Mouse (Mus musculus) hindlimb bud, embryonic 11.5 days (tissue): ENCODE results near the gene Ptn.
"Not testable (repeated sequence)": the region's sequence is repeated elsewhere in the genome, so short reads cannot be mapped to it uniquely, and the experiment has no call there.

Source experiments
- DNase-seq: peaks from one replicate; pipeline ENCODE4 v3.0.0-alpha.2; 2012; ENCODE audit warnings: low read depth, low spot score; ENCODE audit errors: extremely low spot score

Gene Ptn

DNA sequence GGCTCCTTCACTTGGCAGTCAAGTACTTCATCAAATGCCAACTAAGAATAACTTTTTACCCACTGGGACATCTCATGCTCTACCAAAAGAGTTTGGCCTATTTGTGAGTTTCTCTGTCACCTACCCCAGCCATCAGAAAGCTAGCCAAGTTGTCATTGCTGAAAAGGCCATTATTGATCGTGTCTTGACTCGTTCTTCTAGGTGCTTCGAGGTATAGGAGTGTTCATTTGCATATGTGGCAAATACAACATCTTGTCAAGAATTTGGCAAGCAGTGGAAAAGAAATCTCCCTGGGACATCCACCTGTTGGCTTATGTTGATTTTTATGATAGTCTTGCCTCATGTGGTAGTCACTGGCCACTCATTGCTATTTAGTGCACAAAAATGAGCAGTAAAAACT, 43.1 kb downstream of the Ptn start:
- no peak for DNase-seq

DNA sequence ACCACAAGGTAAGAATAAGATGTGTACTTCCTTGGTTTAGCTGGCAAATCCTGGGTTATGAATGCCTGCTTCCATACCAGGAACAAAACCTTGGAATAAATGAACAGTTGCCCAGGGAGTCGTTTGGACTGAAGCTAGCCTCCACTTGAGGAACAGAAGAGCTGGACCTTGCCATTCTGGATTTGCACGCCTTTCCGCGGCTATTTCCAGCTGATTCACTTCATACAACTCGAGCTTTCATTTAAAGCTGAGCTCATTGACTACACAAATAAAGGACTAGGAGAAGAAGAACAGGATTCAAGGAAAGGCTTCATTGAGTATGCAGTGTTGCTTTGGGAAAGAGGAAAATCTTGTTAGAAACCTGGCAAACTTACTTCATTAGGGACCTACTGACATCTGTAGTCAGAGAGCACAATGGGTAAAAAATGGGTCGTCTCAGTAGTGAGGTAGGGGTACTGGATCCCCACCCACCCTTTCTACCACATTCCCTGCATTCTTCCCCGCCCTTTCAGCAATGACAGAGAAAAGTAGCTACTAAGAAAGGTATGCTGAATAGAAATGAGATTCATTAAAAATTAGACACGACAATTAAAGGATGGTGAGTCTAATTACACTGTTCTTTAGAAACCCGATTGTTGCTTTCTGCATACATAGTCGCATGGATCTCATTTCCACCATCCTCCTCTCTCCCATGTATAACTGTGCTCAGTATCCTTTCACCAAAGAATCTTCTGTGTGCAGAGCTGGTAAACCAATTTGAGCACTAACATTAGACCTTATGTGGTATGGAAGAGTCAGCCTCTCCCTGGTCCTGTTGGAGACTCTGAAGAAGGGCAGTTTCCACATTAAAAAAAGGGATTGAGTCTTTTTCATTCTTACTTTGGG, 54.8 kb downstream of the Ptn start:
- DNase-seq: no peak

- no peak for DNase-seq
Measured at GRCm38 (mm10) chr6:36752887-36753286, 57.1 kb downstream of the Ptn start.

DNA sequence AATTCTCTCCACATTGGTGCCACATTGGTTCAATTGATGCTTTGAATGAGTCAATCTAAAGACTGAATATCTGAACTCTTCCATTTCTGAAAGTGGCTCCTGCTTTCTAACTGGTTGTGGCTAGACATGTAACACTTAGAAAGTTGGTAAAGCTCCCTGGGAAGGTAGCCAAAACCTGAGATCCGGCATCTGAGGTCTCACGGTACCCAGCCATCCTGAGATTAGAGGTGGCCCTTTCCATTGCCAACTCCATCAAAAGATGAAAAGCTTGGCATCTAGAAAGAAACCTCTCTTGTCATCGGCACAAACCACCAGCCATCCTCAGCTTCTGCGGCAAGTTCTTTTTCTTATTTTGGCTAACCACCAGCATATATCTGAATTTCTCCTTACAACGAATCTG, 70.2 kb downstream of the Ptn start:
- DNase-seq: no peak

DNA sequence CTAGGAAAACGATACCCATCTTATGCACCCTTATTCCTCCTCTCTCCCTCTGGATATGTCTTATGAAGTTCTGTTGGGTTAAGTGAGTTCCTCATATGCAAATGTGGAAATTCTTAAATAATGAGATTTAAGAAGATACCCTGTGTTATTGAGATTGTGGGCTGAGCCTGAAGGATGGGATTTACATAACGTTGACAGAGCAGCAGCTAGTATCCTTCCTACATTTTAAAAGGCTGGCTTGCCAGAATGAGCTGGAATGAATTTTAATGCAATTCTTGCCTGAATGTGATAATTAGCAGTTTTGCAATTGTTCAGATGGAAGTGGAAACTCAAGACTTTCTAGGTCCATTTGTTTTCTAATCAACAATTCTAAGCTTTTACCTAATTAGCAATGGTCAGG, 73.3 kb downstream of the Ptn start:
- DNase-seq: no peak

GRCm38 (mm10) chr6:36735622-36736021, 74.4 kb downstream of the Ptn start:
- DNase-seq: not testable (repeated sequence)

DNA sequence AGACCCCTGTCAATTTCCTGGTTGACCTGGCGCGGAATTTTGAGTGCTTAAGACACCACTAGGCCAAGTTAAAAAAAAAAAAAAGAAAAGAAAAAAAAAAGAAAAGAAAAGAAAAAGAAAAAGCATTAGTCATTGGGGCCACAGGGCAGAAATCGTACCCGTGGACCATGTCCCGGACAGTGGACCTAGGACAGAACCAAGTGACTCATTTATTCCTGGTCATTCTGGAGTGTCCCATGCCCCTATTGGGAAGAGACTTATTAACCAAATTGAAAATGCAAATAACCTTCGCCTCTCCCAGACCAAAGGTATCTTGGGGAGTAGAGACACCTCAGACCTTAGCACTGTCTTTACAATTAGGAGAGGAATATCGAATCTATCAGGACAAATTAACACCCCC, 80.2 kb downstream of the Ptn start:
- DNase-seq: not testable (repeated sequence)

GRCm38 (mm10) chr6:36728079-36728478, 81.9 kb downstream of the Ptn start:
- DNase-seq: no peak

DNA sequence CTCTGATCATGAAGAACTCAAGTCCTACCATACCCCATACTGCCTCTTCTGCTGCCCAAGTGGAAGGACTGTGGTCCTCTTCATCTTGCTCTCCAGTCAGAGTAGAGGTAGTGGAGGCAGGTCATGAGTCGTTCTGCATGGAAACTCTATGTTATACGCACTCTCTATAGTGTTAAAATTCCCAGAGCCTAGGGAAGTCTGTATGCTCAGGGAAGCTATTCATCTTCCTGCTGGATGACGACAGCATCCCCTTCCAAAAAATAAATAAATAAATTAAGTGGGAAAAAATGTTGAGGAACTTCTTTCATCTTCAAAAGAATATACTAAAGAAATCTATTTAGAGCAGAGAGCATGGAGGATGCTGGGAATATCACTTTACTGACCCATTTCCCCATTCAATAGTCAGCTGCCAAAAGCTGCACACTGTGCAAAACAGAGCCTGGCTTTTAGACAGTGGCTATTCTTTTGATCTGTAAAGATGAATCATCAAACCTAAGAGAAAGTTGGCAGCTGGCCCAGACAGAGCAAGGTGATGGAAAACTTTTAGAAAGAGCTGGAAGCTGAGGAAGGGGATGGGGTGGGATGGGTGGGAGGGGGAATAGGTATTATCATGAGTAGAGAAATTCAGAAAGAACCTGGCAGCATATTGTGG, 84.4 kb downstream of the Ptn start:
- no peak for DNase-seq

GRCm38 (mm10) chr6:36722769-36723549, 87.1 kb downstream of the Ptn start:
- no peak for DNase-seq

GRCm38 (mm10) chr6:36713329-36713728, 96.7 kb downstream of the Ptn start:
- no peak for DNase-seq

GRCm38 (mm10) chr6:36695481-36695880, 114.5 kb downstream of the Ptn start:
- peak; percentile 60 for DNase-seq

- DNase-seq: peak; percentile 54
Measured at GRCm38 (mm10) chr6:36691497-36691896, 118.5 kb downstream of the Ptn start.

DNA sequence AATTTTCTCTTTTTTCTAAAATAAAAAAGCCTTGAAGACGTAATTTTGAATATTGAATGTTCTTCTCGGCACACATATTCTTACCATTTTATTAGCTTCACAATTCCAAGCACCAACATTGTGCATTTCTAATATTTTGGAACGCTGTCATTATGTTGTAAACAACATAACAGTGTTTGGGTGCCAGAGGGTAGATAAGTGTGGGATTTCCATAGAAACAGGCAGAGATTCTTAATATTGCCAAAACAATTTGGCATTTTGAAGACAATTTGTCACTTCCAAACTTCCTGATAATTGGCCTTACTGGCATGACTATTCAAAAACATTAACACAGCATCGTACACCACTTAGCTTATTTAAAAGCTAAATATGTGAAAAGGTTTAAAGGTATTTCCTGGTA, 119.1 kb downstream of the Ptn start:
- DNase-seq: no peak

GRCm38 (mm10) chr6:36676710-36677691, 133.0 kb downstream of the Ptn start:
- DNase-seq: no peak

DNA sequence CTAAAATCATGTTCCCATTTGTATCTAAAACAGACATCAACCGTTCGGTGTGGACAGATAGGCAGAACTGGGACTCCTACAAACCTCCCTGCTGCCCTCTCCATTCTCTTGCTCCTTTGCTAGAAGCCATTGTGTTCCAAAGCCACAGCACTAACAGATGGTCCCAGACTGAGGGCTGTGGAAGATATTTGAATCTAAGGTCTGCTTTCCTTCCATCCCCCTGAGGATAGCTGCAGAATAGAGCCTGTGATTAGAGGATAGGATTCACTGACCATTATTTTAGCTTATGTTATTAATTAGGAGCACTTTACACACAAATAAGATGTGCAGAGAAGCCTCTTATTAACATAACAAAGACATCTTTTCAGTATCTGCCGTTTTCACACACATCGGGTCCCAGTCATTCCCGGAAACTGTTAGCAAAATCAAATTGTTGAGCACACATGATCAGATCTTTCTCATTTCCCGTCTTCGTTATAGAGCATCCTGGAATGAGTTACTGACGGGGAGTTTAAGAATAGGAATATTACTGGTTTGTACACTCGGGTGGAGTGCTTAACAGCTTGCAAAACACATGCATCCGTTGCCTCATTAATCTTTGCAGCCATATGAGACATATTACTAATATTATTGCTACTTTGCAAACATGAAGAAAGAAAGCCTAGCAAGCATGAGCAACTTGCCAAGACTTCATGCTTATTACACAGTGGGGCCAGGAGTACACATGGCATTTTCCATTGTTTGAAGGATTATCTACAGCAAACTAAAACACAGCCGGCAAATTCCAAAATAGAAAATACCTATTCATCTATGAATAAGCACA, 137.4 kb downstream of the Ptn start:
- DNase-seq: no peak

- DNase-seq: no peak
Measured at GRCm38 (mm10) chr6:36671274-36671673, 138.7 kb downstream of the Ptn start.
